Mouse (Mus musculus): ENCODE data around the gene BC005537.
"Not testable (repeated sequence)": the region's sequence is repeated elsewhere in the genome, so short reads cannot be mapped to it uniquely, and the experiment has no call there.

BC005537 gene

GRCm38 (mm10) chr13:24799925-24800673 lies 1.4 kb upstream of the BC005537 start:
- DNase-seq (ENCODE audit: low spot score in 2 of 2), result peak; percentile 25 to 38

- DNase-seq (ENCODE audit: low spot score in 2 of 2), result peak; percentile 94 to 96
These were observed 666 bp upstream of the BC005537 start for GRCm38 (mm10) chr13:24800674-24801307.

GRCm38 (mm10) chr13:24802131-24802691 lies 754 bp downstream of the BC005537 start:
- peak; percentile 29 to 37 for DNase-seq (ENCODE audit: low spot score in 2 of 2)

DNA sequence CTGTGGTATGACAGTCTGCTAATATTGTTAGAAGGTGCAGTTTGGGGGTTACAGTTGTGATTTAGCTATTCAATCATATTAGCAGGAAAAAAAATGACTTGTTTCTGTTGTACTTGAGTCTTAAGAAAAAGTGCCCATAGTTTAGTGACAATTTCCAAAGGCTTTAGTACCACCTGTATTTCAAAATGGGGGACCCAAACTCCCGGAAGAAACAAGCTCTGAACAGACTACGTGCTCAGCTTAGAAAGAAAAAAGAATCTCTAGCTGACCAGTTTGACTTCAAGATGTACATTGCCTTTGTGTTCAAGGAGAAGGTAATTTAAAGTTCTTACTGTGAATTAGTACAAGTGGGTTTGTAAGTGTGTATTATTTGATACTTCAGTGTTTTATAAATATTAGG lies 1.7 kb downstream of the BC005537 start:
- no peak for DNase-seq (ENCODE audit: low spot score in 2 of 2)

DNA sequence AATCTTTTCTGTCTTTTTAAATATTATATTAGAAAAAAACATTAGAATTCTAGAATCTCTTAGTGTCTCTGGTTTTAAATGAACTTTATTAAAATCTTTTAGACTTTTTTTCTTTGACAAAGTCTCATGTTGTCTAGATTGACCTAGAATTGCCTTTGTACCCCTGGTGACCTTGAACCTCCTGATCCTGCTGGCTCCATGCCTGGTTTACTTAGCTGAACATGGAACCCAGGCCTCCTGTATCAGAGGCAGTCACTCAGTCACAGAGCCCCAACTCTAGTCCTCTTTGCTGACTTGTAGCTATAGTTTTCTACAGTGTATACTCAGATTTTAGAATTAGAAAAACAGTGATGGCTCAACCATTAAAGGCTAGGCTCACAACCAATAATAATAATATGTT lies 4.6 kb downstream of the BC005537 start:
- no peak for DNase-seq (ENCODE audit: low spot score in 2 of 2)

- no peak for DNase-seq (ENCODE audit: low spot score in 2 of 2)
These were observed 11.1 kb downstream of the BC005537 start for GRCm38 (mm10) chr13:24812521-24812920.

- DNase-seq (ENCODE audit: low spot score in 2 of 2), result no peak
These were observed 13.2 kb downstream of the BC005537 start for GRCm38 (mm10) chr13:24814616-24815015.

- no peak for DNase-seq (ENCODE audit: low spot score in 2 of 2)
These were observed 15.0 kb downstream of the BC005537 start for GRCm38 (mm10) chr13:24816125-24817092.

GRCm38 (mm10) chr13:24819931-24820330 lies 18.5 kb downstream of the BC005537 start:
- no peak for DNase-seq (ENCODE audit: low spot score in 2 of 2)

DNA sequence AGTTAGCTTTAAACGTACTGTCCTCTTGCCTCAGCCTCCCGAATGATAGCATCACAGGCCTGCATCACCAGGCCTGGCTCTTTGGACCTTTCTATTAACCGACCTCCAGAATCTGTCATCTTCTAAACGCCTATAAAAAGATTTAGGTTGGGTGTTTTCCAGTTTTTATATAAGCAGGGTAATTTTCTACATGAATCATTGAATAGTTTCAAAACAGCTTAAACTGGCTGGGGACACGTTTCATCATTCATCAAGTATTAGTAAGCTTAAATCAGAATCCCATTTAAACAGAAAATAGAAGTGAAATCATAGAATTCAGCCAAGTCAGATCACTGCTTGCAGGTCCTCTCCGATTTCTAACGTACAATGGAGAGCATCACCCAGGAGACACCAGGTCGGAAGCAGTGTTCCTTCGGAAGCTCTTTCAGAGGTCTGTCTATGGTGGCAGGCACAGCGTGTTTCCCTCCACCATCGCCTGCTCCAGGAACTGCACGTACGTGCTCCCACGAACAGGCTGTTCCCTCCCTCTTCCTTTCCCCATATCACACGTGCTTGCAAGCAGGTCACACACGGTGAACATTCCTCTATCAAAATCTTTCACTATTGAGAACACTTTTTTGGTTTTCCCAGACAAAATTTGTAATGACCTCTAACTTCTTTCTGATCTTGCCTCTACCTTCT lies 21.3 kb downstream of the BC005537 start:
- DNase-seq (ENCODE audit: low spot score in 2 of 2), result no peak

DNA sequence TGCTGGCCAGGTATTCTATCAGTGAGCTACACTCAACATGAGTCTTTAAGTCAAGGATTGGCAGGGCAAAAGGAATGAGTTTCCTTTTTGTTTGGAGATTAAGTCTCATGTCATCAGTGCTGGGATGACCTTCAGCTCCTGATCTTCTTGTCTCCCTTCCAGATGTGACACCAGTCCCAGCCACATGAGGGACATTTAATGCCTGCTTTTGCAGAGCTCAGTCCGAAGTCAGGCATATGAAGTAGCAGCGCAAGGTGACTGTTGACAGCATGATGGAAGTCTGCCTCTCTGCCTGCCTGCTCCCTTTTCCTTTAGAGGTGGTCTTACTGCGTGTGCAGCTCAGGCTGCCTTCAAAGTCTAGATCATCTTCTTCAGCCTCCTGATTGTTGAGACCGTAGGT lies 23.2 kb downstream of the BC005537 start:
- DNase-seq (ENCODE audit: low spot score in 2 of 2), result no peak

- no peak for DNase-seq (ENCODE audit: low spot score in 2 of 2)
These were observed 24.1 kb downstream of the BC005537 start for GRCm38 (mm10) chr13:24825587-24825986.

DNA sequence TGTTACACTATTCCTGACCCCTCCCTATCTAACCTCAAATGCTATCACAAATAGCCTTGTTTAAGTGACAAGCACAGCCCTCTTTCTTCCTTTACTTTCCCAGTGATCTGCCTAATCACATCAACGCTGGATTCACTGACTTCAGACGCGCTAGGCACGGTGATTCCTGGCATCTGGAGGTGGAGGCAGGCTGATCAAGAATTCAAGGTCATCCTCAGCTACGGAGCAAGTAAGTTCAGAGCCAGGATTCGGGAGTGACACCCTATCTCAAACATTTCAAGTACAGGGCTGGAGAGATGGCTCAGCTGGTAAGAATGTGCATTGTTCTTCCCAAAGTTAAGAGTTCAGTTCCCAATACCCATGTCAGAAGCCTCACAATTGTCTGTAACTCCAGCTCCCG lies 24.7 kb downstream of the BC005537 start:
- DNase-seq (ENCODE audit: low spot score in 2 of 2), result no peak

GRCm38 (mm10) chr13:24830756-24831352 lies 29.4 kb downstream of the BC005537 start:
- no peak for DNase-seq (ENCODE audit: low spot score in 2 of 2)

DNA sequence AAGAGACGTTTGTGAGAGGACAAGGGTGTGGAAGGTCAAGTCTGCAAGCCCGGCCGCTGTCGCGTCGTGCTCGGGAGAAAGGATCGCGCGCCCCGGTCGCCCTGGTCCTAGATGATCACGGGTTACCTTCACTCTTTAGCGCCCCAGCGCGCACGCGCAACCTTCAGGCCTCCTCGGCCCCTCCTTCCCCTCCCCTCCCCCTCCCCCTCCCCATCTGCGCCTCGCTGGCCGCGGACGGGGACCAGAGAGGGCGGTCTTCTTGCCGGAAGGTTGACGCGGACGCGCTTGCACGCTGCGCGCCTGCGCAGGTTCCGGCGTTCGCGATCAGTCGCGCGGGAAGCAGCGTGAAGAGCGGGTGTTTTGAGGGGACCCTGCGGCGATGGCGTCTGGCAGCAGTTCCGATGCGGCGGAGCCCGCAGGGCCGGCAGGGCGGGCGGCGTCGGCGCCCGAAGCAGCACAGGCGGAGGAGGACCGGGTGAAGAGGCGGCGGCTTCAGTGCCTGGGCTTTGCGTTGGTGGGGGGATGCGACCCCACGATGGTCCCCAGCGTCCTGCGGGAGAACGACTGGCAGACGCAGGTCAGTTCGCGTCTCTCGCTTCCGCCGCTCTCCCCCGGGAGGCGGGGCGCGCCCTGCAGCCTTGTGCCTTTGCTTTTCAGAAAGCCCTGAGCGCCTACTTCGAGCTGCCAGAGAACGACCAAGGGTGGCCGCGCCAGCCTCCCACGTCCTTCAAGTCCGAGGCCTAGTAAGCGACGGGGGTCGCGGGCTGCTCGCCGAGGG lies 30.1 kb downstream of the BC005537 start, which contains the start of the genes Acot13 and Tdp2:
Gene Acot13, minus strand, starts transcription at position 188 of the 778 bp plus-strand sequence.
Gene Tdp2, plus strand, starts transcription at position 327 of the 778 bp plus-strand sequence.
- peak; percentile 90 to 93 for DNase-seq (ENCODE audit: low spot score in 2 of 2)

GRCm38 (mm10) chr13:24832131-24832810 lies 30.8 kb downstream of the BC005537 start:
- DNase-seq (ENCODE audit: low spot score in 2 of 2), result no peak

- DNase-seq (ENCODE audit: low spot score in 2 of 2), result no peak
These were observed 31.3 kb downstream of the BC005537 start for GRCm38 (mm10) chr13:24832811-24833155.

- DNase-seq (ENCODE audit: low spot score in 2 of 2), result not testable (repeated sequence)
These were observed 36.3 kb downstream of the BC005537 start for GRCm38 (mm10) chr13:24837765-24838164.

GRCm38 (mm10) chr13:24839831-24840230 lies 38.4 kb downstream of the BC005537 start:
- no peak for DNase-seq (ENCODE audit: low spot score in 2 of 2)
